Mouse (Mus musculus) heart, postnatal 0 days (tissue): ENCODE measurements around the gene Efcab6. TPM values are rescaled to one million over a fixed set of nuclear protein-coding genes. Genes with fewer than 3 reads are reported as not detected.

ENCODE experiments used
- ATAC-seq: fragments of 200-750 bp; cut with Nextera tagmentation; 2 replicates; pipeline ENCODE4 v1.8.0; 2017; ENCODE audit warnings: low read depth, moderate number of reproducible peaks, moderate library complexity; ENCODE audit not compliant: insufficient read depth
- DNase-seq: peaks from one replicate; pipeline ENCODE4 v3.0.0-alpha.2; 2016; ENCODE audit warnings: low spot score
- H3K27ac ChIP-seq: fragments of 300-500 bp; sonication (generic); 2 replicates; pipeline ENCODE4 v1.5.1; 2014; ENCODE audit warnings: low read depth, mild to moderate bottlenecking
- H3K27me3 ChIP-seq: fragments of 300-500 bp; sonication (generic); 2 replicates; pipeline ENCODE4 v1.6.1; 2014; ENCODE audit warnings: low read length, mixed read lengths; ENCODE audit not compliant: control insufficient read depth, insufficient read depth
- H3K36me3 ChIP-seq: fragments of 300-500 bp; sonication (generic); replicated peaks from 2 replicates; pipeline ENCODE4 v1.6.1; 2014; ENCODE audit warnings: low read length, mixed read lengths; ENCODE audit not compliant: control insufficient read depth, insufficient read depth
- H3K4me1 ChIP-seq: fragments of 300-500 bp; sonication (generic); 2 replicates; pipeline ENCODE4 v1.6.1; 2014; ENCODE audit warnings: antibody characterized with exemption; ENCODE audit not compliant: control insufficient read depth, insufficient read depth
- H3K4me2 ChIP-seq: fragments of 300-500 bp; sonication (generic); 2 replicates; pipeline ENCODE4 v1.6.1; 2014; ENCODE audit warnings: low read depth, mild to moderate bottlenecking, low read length, moderate library complexity
- H3K4me3 ChIP-seq: fragments of 300-500 bp; sonication (generic); 2 replicates; pipeline ENCODE4 v1.5.1; 2014; ENCODE audit warnings: low read depth, low read length
- H3K9ac ChIP-seq: fragments of 300-500 bp; sonication (generic); replicated peaks from 2 replicates; pipeline ENCODE4 v1.6.1; 2014; ENCODE audit warnings: low read depth, low read length, mixed read lengths
- H3K9me3 ChIP-seq: fragments of 300-500 bp; sonication (generic); replicated peaks from 2 replicates; pipeline ENCODE4 v1.6.1; 2016; ENCODE audit warnings: low read length; ENCODE audit not compliant: control insufficient read depth
- CTCF ChIP-seq: IDR thresholded peaks from 2 replicates; pipeline ENCODE4 v1.5.1; 2016; ENCODE audit warnings: antibody characterized with exemption, control low read depth, low read depth
- EP300 ChIP-seq: IDR thresholded peaks from 2 replicates; pipeline ENCODE4 v1.6.1; 2016; ENCODE audit warnings: antibody characterized with exemption, low read depth
- WGBS: fragments of 180-500 bp; shearing (Covaris S2); extraction: QIAGEN DNeasy Blood & Tissue Kit; methylation state at CpG from one replicate; pipeline ENCODE4 v1.1.7; 2014; 5-methylcytosine and 5-hydroxymethylcytosine counted together
- polyA plus RNA-seq: library from polyadenylated mRNA; unstranded; fragments of >200 nt; fragmentation: Nextera tagmentation; extraction: Ambion mirVana; gene quantifications from 2 replicates; pipeline ENCODE4 v1.2.1, GENCODE M21; 2015
- total RNA-seq: library from RNA; depleted of rRNA; stranded (reverse); fragments of >200 nt; gene quantifications from 2 replicates; pipeline ENCODE4 v1.2.3, GENCODE M21; 2014; ENCODE audit warnings: low replicate concordance

Gene Efcab6
- total and polyA plus RNA-seq, 2 experiments from 2014 or later: not detected

GRCm38 (mm10) chr15:83847512-83847911 lies 217.7 kb downstream of the Efcab6 start:
- no peaks in the 10 kb centered on the region for H3K36me3 ChIP-seq
- no peak for ATAC-seq
- no peak overlapping the region for H3K27ac ChIP-seq
- WGBS: 59% methylated on average over 4 of the region's 4 CpGs
- no peak for DNase-seq
- H3K9ac ChIP-seq: no peak overlapping the region
- TF ChIP-seq CTCF (no peak), EP300 (no peak)
- H3K4me3 ChIP-seq: no peak overlapping the region
- no peaks in the 10 kb centered on the region for H3K9me3 ChIP-seq
- peaks cover 5% of the 10 kb centered on the region; the same call in 1 of the 2 replicates for H3K27me3 ChIP-seq
- H3K4me2 ChIP-seq: no peak overlapping the region
- H3K4me1 ChIP-seq: no peaks in the 10 kb centered on the region

- TF ChIP-seq CTCF (no peak), EP300 (no peak)
- H3K36me3 ChIP-seq: no peaks in the 10 kb centered on the region
- H3K4me2 ChIP-seq: no peak overlapping the region
- peaks cover 10% of the 10 kb centered on the region for H3K27me3 ChIP-seq
- no peaks in the 10 kb centered on the region for H3K9me3 ChIP-seq
- DNase-seq (no peak), ATAC-seq (no peak)
- 26% methylated on average over 8 of the region's 8 CpGs for WGBS
- no peaks in the 10 kb centered on the region for H3K4me1 ChIP-seq
- H3K4me3 ChIP-seq: no peak overlapping the region
- H3K9ac ChIP-seq: no peak overlapping the region
- H3K27ac ChIP-seq: no peak overlapping the region
Measured at GRCm38 (mm10) chr15:83846592-83846991, 218.6 kb downstream of the Efcab6 start.

- Histone ChIP-seq H3K4me2 (no peak overlapping the region), H3K36me3 (no peaks in the 10 kb centered on the region), H3K9ac (no peak overlapping the region), H3K27me3 (peaks cover 17% of the 10 kb centered on the region), H3K9me3 (no peaks in the 10 kb centered on the region), H3K4me3 (no peak overlapping the region), H3K4me1 (no peaks in the 10 kb centered on the region), H3K27ac (no peak overlapping the region)
- DNase-seq (no peak), ATAC-seq (no peak)
- TF ChIP-seq EP300 (no peak), CTCF (no peak)
- WGBS: 27% methylated on average over 11 of the region's 11 CpGs
Measured at GRCm38 (mm10) chr15:83845734-83846133, 219.4 kb downstream of the Efcab6 start.

GRCm38 (mm10) chr15:83842915-83843789 lies 222.0 kb downstream of the Efcab6 start:
- no peak for DNase-seq

GRCm38 (mm10) chr15:83842419-83842818 lies 222.8 kb downstream of the Efcab6 start:
- no peak for TF ChIP-seq EP300
- TF ChIP-seq CTCF: no peak
- no peak overlapping the region for H3K9ac ChIP-seq
- H3K27me3 ChIP-seq: peaks cover 20% of the 10 kb centered on the region
- no peaks in the 10 kb centered on the region for H3K36me3 ChIP-seq
- H3K9me3 ChIP-seq: no peaks in the 10 kb centered on the region
- ATAC-seq: no peak
- DNase-seq: no peak
- WGBS: 76% methylated on average over 12 of the region's 12 CpGs
- H3K4me2 ChIP-seq: no peak overlapping the region
- no peaks in the 10 kb centered on the region for H3K4me1 ChIP-seq
- H3K27ac ChIP-seq: no peak overlapping the region
- no peak overlapping the region for H3K4me3 ChIP-seq

More at GRCm38 (mm10) chr15:83842915-83843789, 222.0 kb downstream of the Efcab6 start:
- TF ChIP-seq CTCF: no peak
- no peak for TF ChIP-seq EP300
- peaks cover 20% of the 10 kb centered on the region for H3K27me3 ChIP-seq
- H3K9me3 ChIP-seq: no peaks in the 10 kb centered on the region
- no peak overlapping the region for H3K4me2 ChIP-seq
- H3K9ac ChIP-seq: no peak overlapping the region
- H3K27ac ChIP-seq: no peak overlapping the region
- H3K4me3 ChIP-seq: no peak overlapping the region
- H3K36me3 ChIP-seq: no peaks in the 10 kb centered on the region
- no peak for ATAC-seq
- WGBS: 45% methylated on average over 22 of the region's 22 CpGs
- no peaks in the 10 kb centered on the region for H3K4me1 ChIP-seq
